Mouse (Mus musculus) limb, embryonic 15.5 days (tissue): Measurements from ENCODE around the gene Igsf21. TPM values are rescaled to one million over a fixed set of nuclear protein-coding genes. Genes with fewer than 3 reads are reported as not detected.

ENCODE experiments used
- ATAC-seq: fragments of 200-750 bp; cut with Nextera tagmentation; 2 replicates; pipeline ENCODE4 v1.8.0; 2017; ENCODE audit warnings: low read depth, moderate TSS enrichment; ENCODE audit not compliant: insufficient number of reproducible peaks, low FRiP score, low TSS enrichment
- H3K27ac ChIP-seq: fragments of 300-500 bp; sonication (generic); 2 replicates; pipeline ENCODE4 v1.5.1; 2015; ENCODE audit warnings: moderate library complexity, mild to moderate bottlenecking, inconsistent platforms
- H3K27me3 ChIP-seq: fragments of 300-500 bp; sonication (generic); 2 replicates; pipeline ENCODE4 v1.6.1; 2015; ENCODE audit warnings: inconsistent platforms
- H3K36me3 ChIP-seq: fragments of 300-500 bp; sonication (generic); 2 replicates; pipeline ENCODE4 v1.6.1; 2015; ENCODE audit warnings: inconsistent platforms
- H3K4me1 ChIP-seq: fragments of 300-500 bp; sonication (generic); 2 replicates; pipeline ENCODE4 v1.6.1; 2015; ENCODE audit warnings: inconsistent platforms
- H3K4me2 ChIP-seq: fragments of 300-500 bp; sonication (generic); 2 replicates; pipeline ENCODE4 v1.6.1; 2015; ENCODE audit warnings: mild to moderate bottlenecking, inconsistent platforms
- H3K4me3 ChIP-seq: fragments of 300-500 bp; sonication (generic); 2 replicates; pipeline ENCODE4 v1.5.1; 2015; ENCODE audit warnings: mild to moderate bottlenecking, inconsistent platforms
- H3K9ac ChIP-seq: fragments of 300-500 bp; sonication (generic); 2 replicates; pipeline ENCODE4 v1.6.1; 2015; ENCODE audit warnings: inconsistent platforms
- H3K9me3 ChIP-seq: fragments of 300-500 bp; sonication (generic); 2 replicates; pipeline ENCODE4 v1.6.1; 2016; ENCODE audit warnings: inconsistent platforms
- WGBS: fragments of 180-500 bp; shearing (Covaris S2); methylation state at CpG from one replicate; pipeline ENCODE4 v1.1.7; 2015; 5-methylcytosine and 5-hydroxymethylcytosine counted together
- polyA plus RNA-seq: library from polyadenylated mRNA; unstranded; fragments of >200 nt; fragmentation: Nextera tagmentation; extraction: Ambion mirVana; gene quantifications from 2 replicates; pipeline ENCODE4 v1.2.1, GENCODE M21; 2015

Gene Igsf21
- polyA plus RNA-seq, 1 experiment from 2014 or later = 0.73 TPM

DNA sequence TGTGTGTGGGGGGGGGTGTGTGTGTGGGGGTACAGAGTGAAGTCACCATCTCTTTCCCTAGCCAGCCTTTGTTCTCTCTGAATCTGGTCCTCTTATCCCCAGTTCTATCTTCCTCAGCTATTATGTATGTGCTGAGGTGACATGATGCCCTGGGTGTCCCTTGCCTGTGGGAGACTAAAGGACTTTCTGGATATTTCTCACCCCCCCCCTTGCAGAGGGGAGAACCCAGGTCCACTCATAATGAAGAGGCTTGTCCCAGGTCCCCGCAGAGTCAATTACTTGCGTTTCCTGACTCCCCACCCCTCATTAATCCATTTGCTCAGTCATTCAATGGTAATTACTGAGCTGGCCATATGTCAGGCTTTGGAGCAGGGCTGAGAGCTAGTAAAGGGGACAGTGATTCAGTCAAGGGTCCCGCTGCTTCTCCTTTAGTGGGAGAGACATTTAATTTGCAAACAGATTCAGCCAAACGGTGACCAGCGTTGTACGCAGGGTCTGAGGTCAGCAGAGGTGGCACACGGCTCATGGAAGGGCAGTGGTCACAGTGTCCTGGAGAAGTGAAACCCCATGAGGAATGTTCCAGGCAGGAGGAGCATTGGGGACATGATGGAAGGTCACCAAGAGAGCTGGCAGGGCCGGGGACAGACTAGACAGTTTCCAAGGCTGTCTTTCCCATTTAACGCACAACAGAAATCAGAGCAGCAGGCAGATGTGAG lies 217.1 kb downstream of the Igsf21 start:
- H3K4me2 ChIP-seq = no peak overlapping the region
- no peaks in the 10 kb centered on the region for H3K9me3 ChIP-seq
- 32% methylated on average over 9 of the region's 9 CpGs for WGBS
- H3K9ac ChIP-seq = no peak overlapping the region
- H3K4me1 ChIP-seq = peaks cover 5% of the 10 kb centered on the region; the same call in 1 of the 2 replicates
- no peak overlapping the region for H3K27ac ChIP-seq
- H3K36me3 ChIP-seq = no peaks in the 10 kb centered on the region
- ATAC-seq = no peak
- peaks cover 9% of the 10 kb centered on the region for H3K27me3 ChIP-seq
- no peak overlapping the region for H3K4me3 ChIP-seq

DNA sequence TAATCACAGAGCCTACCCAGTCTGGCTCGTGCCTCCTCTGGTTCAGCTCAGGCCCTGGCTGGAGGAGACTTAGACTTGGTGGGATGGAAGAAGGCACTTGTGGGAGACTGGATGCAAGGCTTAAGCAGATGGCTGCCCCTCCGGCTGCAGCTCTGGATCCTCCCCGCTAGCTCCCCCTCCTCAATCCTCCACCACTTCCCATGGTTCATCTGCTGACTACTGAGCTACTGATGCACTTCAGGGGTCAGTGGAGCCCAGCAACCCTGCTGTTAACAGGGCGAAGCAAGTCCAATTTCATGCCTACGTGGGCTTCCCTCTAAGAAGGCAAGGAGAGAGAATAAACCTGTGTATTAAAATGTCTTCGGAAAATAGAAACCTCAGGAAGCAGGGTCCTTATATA lies 222.8 kb downstream of the Igsf21 start:
- Histone ChIP-seq H3K9ac (no peak overlapping the region), H3K4me2 (no peak overlapping the region), H3K27ac (no peak overlapping the region), H3K4me1 (no peaks in the 10 kb centered on the region), H3K4me3 (no peak overlapping the region), H3K27me3 (peaks cover 7% of the 10 kb centered on the region; the same call in 1 of the 2 replicates), H3K9me3 (no peaks in the 10 kb centered on the region), H3K36me3 (no peaks in the 10 kb centered on the region)
- 71% methylated on average over 6 of the region's 6 CpGs for WGBS
- no peak for ATAC-seq

DNA sequence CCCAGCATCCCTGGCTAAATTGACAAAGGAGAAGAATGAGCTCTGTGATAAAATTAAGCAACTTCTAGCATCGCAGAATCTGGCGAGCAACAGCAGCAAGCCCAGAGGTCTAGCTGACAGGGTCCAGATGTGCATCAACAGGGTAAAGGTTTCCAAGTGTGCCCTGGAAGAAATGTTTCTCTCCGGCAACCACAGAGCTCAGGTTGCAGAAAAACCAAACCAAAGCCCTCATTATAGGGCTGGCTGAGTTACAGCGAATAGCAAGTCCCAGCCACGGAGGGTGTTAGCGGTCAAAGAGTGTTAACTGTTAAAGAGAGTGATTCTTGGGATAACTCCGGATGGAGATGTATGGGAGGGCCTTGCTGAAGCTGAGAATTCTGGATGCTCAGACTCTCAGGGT lies 230.7 kb downstream of the Igsf21 start:
- H3K4me1 ChIP-seq = no peaks in the 10 kb centered on the region
- peaks cover 14% of the 10 kb centered on the region; the same call in 1 of the 2 replicates for H3K27me3 ChIP-seq
- WGBS = 25% methylated on average over 7 of the region's 7 CpGs
- no peaks in the 10 kb centered on the region for H3K9me3 ChIP-seq
- no peak overlapping the region for H3K4me3 ChIP-seq
- no peak for ATAC-seq
- H3K27ac ChIP-seq = no peak overlapping the region
- H3K4me2 ChIP-seq = no peak overlapping the region
- H3K36me3 ChIP-seq = no peaks in the 10 kb centered on the region
- H3K9ac ChIP-seq = no peak overlapping the region

DNA sequence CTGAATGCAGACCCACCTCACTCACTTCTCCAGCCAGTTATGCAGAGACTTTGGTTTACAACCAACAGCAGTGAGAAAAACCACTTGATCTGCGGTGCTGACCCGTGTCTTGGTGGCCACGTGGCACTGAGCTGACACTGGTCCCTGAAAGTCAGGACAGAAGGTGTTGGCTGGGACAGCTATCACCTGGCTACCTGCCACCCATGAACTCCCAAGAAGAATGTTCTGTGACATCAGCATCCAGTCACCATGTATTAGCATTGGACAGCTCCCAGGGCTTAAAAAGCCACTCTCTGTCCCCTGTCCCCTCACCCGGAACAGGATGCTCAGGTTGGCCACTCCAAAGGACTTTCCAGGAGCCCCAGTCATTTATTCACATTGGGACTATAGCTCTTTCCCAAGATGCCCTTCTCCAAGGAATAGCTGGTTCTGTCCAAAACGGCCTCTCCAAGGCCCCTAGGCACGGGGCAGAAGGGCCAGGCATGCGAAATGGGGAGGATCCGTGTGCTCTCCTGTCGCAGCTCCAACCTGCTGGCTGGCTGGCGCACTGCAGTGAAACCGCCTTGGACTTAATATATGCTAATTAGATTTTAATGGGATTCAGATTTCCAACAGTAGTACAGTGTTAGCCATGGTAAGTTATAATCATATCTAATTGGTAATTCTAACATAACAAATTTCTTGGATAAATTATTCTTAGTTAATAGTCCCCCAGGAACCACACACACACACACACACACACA lies 235.7 kb downstream of the Igsf21 start:
- H3K27me3 ChIP-seq = peaks cover 38% of the 10 kb centered on the region
- ATAC-seq = no peak
- 66% methylated on average over 11 of the region's 11 CpGs for WGBS

DNA sequence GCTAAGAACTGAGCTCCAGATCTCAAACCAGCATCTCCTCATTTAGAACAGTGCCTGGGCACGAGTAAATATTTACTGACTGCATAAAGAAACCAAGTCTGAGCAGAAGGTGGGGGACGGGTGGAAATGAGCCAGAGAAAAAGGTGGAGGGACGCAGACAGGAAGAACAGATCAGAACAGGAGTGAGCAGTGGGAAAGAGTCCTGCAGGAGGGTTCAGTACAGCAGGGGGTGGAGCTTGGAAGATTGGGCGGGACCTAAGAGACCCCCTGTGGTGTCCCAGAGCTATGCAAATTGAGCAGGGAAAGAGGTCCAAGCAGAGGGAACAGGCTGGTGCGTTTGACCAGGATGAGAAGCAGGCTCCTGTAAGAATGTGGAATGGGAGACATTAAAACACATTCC lies 241.7 kb downstream of the Igsf21 start:
- peaks cover 74% of the 10 kb centered on the region for H3K27me3 ChIP-seq
- WGBS = 11% methylated on average over 5 of the region's 5 CpGs
- H3K27ac ChIP-seq = no peak overlapping the region
- no peaks in the 10 kb centered on the region for H3K9me3 ChIP-seq
- no peak overlapping the region for H3K4me3 ChIP-seq
- H3K4me1 ChIP-seq = peaks cover 8% of the 10 kb centered on the region; the same call in 1 of the 2 replicates
- H3K36me3 ChIP-seq = no peaks in the 10 kb centered on the region
- no peak for ATAC-seq
- H3K9ac ChIP-seq = no peak overlapping the region
- peak overlapping the region; percentile 32; the same call in 1 of the 2 replicates for H3K4me2 ChIP-seq

More for the DNA sequence above, 235.7 kb downstream of the Igsf21 start:
- Histone ChIP-seq H3K9me3 (no peaks in the 10 kb centered on the region), H3K4me1 (no peaks in the 10 kb centered on the region), H3K4me3 (no peak overlapping the region), H3K36me3 (no peaks in the 10 kb centered on the region), H3K9ac (no peak overlapping the region), H3K4me2 (no peak overlapping the region), H3K27ac (no peak overlapping the region)

DNA sequence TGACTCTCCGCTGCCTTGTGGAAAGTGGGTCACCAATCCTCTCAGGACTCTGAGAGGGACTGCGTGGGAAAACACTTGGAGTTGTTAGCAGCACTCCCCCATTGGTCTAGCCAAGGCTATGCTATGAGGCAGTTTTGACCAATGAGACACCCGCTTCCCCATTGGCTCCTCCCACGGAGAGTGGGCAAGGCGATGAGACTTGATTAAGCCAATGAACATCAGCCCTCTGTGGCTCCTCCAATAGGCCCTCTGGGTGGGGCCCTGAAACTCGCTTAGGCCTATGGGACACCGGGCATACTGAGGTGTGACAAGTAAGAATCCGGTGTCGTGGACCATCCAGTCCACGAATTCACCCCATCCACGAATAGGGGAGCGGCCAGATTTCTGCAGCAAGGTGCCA lies 242.4 kb downstream of the Igsf21 start:
- no peak overlapping the region for H3K9ac ChIP-seq
- no peaks in the 10 kb centered on the region for H3K9me3 ChIP-seq
- H3K27ac ChIP-seq = no peak overlapping the region
- no peak for ATAC-seq
- H3K27me3 ChIP-seq = peaks cover 69% of the 10 kb centered on the region
- H3K36me3 ChIP-seq = no peaks in the 10 kb centered on the region
- peaks cover 8% of the 10 kb centered on the region; the same call in 1 of the 2 replicates for H3K4me1 ChIP-seq
- 0 out of 2 replicates have a peak overlapping the region, but pooled peaks have one; percentile 2 for H3K4me3 ChIP-seq
- WGBS = 10% methylated on average over 12 of the region's 12 CpGs
- H3K4me2 ChIP-seq = peak overlapping the region; percentile 32; the same call in 1 of the 2 replicates

DNA sequence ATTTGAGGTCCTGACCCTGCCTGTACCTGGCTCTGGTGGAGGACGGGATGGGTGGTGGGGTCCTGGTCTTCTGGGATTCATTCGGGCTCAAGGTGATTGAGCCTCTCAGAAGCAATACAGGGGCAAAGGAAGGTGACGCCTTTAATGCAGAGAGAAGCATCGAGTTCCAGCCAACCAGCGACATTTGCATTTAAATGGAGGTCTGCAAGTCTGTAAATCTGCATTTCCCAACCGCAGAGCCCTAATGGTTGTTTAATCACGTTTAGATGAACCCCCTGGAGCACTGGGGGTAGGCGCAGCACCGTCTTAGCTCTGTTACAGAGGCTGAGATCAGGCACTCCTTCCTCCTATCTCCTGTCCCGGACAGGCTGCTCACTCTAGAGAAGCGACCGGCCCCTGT lies 244.5 kb downstream of the Igsf21 start:
- Histone ChIP-seq H3K9me3 (no peaks in the 10 kb centered on the region), H3K4me2 (no peak overlapping the region), H3K36me3 (no peaks in the 10 kb centered on the region), H3K9ac (no peak overlapping the region), H3K4me1 (peaks cover 8% of the 10 kb centered on the region; the same call in 1 of the 2 replicates), H3K27me3 (peaks cover 64% of the 10 kb centered on the region), H3K4me3 (no peak overlapping the region), H3K27ac (no peak overlapping the region)
- WGBS = 12% methylated on average over 12 of the region's 12 CpGs
- ATAC-seq = no peak

DNA sequence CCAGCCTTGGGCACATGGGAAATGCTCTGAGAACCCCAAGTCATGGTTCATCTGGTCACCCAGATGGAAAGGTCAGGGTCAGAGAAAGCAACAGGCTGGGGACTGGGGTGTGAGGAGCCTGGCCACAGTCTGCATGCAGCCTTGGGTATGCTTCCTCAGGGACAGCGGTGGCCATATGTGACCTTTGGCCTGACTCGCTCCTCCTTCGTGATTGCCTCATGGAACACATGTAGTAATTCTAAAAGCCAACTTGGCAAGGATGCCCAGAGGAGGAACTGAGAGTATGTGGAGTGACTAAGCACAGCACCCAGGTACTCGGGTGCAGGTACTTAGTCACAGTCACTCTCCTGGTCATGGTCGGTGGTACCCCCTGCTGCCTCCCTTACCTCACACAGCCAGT lies 245.7 kb downstream of the Igsf21 start:
- Histone ChIP-seq H3K9ac (no peak overlapping the region), H3K9me3 (no peaks in the 10 kb centered on the region), H3K27ac (no peak overlapping the region), H3K4me3 (no peak overlapping the region), H3K4me1 (peaks cover 8% of the 10 kb centered on the region; the same call in 1 of the 2 replicates), H3K4me2 (no peak overlapping the region), H3K36me3 (no peaks in the 10 kb centered on the region), H3K27me3 (peaks cover 55% of the 10 kb centered on the region)
- 65% methylated on average over 5 of the region's 5 CpGs for WGBS
- no peak for ATAC-seq

DNA sequence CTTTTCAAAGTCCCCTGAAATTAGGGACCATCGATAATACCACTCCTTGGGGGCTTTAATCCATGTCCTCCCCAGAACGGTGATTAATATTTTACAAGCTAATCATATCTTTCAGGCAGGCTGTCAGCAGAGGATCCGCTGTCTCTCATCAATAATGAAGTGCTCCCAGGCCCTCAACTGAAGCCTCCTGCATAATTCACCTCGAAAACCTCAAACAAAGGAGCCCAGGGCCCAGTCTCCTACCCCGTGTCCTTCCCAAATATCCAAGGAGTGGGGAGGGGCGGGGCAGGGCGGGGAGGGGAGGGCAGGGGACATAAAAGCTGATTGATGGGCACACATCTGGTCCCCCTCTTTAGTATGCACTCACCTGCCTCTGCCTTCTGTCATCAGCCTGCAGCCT lies 247.6 kb downstream of the Igsf21 start:
- H3K4me2 ChIP-seq = no peak overlapping the region
- no peak for ATAC-seq
- 0 out of 2 replicates have a peak, but pooled peaks cover under 1% of the 10 kb centered on the region for H3K4me1 ChIP-seq
- WGBS = 55% methylated on average over 7 of the region's 7 CpGs
- no peak overlapping the region for H3K4me3 ChIP-seq
- no peak overlapping the region for H3K27ac ChIP-seq
- H3K9ac ChIP-seq = no peak overlapping the region
- H3K36me3 ChIP-seq = no peaks in the 10 kb centered on the region
- H3K27me3 ChIP-seq = peaks cover 40% of the 10 kb centered on the region
- no peaks in the 10 kb centered on the region for H3K9me3 ChIP-seq

DNA sequence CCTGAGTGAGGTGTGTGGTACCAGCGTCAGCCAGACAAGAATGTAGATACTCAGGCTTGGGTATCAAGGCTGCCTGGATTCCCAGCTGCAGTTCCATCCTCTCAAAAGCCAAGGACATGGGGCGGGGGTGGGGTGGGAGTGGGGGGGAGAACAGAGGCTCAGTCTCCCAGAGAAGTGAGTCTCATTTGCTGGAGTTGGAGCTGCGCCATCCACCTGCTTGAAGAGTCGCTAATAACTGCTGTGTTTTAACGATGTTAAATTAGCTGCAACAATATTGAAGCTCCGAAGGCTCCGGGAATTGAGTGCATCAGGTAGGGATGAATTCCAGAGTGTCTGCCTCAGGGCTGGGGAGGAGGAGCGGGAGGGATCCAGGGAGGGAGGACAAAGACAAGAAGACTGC lies 250.9 kb downstream of the Igsf21 start:
- ATAC-seq = no peak
- WGBS = 42% methylated on average over 8 of the region's 8 CpGs

DNA sequence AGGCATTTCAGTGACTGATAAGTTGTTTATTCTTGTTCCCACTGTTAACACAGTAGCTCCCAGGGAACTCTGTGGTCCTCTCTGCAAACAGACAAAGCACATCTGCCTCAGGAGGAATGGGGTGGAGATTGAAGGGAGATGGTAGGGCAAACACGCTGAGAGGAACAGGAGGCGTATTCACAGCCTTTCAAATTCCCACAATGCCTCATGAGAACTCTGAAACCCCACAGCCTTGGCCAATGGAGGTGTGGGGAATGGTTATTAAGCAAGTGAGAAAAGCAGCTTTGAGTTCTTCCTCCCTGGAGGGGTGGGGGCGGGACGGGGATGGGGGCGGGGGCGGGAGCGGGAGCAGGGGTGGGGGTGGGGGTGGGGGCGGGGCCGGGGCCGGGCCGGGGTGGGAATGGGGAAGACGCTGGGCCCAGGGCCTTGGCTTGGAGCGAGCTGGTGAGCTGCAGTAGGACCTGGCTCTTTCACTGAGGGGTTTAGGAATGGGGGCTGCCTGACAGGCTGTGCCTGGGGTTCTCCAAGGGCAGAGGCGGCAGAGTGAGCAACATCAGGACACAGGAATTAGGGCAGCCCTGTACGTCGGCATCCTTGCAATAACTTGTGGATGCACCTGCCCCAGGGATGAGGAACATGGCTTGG lies 253.4 kb downstream of the Igsf21 start:
- no peak for ATAC-seq
- no peaks in the 10 kb centered on the region for H3K9me3 ChIP-seq
- H3K4me1 ChIP-seq = no peaks in the 10 kb centered on the region; the same call in 1 of the 2 replicates
- H3K27ac ChIP-seq = no peak overlapping the region
- 0 out of 2 replicates have a peak, but pooled peaks cover 2% of the 10 kb centered on the region for H3K27me3 ChIP-seq
- WGBS = 19% methylated on average over 8 of the region's 16 CpGs
- no peak overlapping the region for H3K9ac ChIP-seq
- H3K4me2 ChIP-seq = no peak overlapping the region
- no peaks in the 10 kb centered on the region for H3K36me3 ChIP-seq
- H3K4me3 ChIP-seq = no peak overlapping the region

More for the DNA sequence above, 250.9 kb downstream of the Igsf21 start:
- no peak overlapping the region for H3K9ac ChIP-seq
- H3K27ac ChIP-seq = no peak overlapping the region
- no peaks in the 10 kb centered on the region for H3K9me3 ChIP-seq
- H3K4me1 ChIP-seq = no peaks in the 10 kb centered on the region; the same call in 1 of the 2 replicates
- H3K36me3 ChIP-seq = no peaks in the 10 kb centered on the region
- H3K27me3 ChIP-seq = peaks cover 7% of the 10 kb centered on the region; the same call in 1 of the 2 replicates
- no peak overlapping the region for H3K4me2 ChIP-seq
- H3K4me3 ChIP-seq = no peak overlapping the region
